Mouse (Mus musculus) adrenal gland, adult 2 months (tissue): Measurements from ENCODE around the gene Aifm3. TPM values are rescaled to one million over a fixed set of nuclear protein-coding genes. Genes with fewer than 3 reads are reported as not detected.

Source experiments
- DNase-seq: peaks from one replicate; pipeline ENCODE4 v3.0.0; 2021
- long read RNA-seq: library from polyadenylated mRNA; stranded (forward); transcript quantifications from one replicate; pipeline ENCODE4 v2.0.0, GENCODE M21; 2021
- polyA plus RNA-seq: library from polyadenylated mRNA; depleted of rRNA; stranded (reverse); fragments of >200 nt; gene quantifications from 2 replicates; pipeline ENCODE4 v1.2.3, GENCODE M21; 2012; rRNA removed
- total RNA-seq, 2 experiments: library from RNA; stranded (reverse); gene quantifications; 2 replicates each; pipeline ENCODE4 v1.2.3; 2021

The Aifm3 gene
- total RNA-seq (1 to 10 TPM; 6.1 to 9.0 TPM), polyA plus RNA-seq (10.2 and 13.8 TPM in 2 replicates)
- long read RNA-seq, partial matches to known transcripts, result 1 of 6 reads
- long read RNA-seq, other reads (novel, unspliced or antisense), result 2 of 6 reads

- peak; percentile 72 for DNase-seq
Observed at GRCm38 (mm10) chr16:17489469-17490111, at the start of gene Aifm3. Aifm3 (plus strand) TSS chr16:17489611.

GRCm38 (mm10) chr16:17451541-17452372, 37.7 kb upstream of the Aifm3 start, which contains the start of gene Crkl:
Crkl (plus strand) TSS chr16:17451987.
- DNase-seq, result peak; percentile 99

- DNase-seq, result no peak
Observed at GRCm38 (mm10) chr16:17452373-17452715, 37.1 kb upstream of the Aifm3 start.

- no peak for DNase-seq
Observed at GRCm38 (mm10) chr16:17456901-17457300, 32.5 kb upstream of the Aifm3 start.

- DNase-seq, result no peak
Observed at GRCm38 (mm10) chr16:17460254-17460653, 29.2 kb upstream of the Aifm3 start.

- no peak for DNase-seq
Observed at GRCm38 (mm10) chr16:17461596-17461995, 27.8 kb upstream of the Aifm3 start.

- no peak for DNase-seq
Observed at GRCm38 (mm10) chr16:17463184-17463583, 26.2 kb upstream of the Aifm3 start.

- no peak for DNase-seq
Observed at GRCm38 (mm10) chr16:17466875-17467663, 22.3 kb upstream of the Aifm3 start.

GRCm38 (mm10) chr16:17472498-17472897, 16.9 kb upstream of the Aifm3 start:
- no peak for DNase-seq

GRCm38 (mm10) chr16:17474091-17474490, 15.3 kb upstream of the Aifm3 start:
- DNase-seq, result peak; percentile 34

- no peak for DNase-seq
Observed at GRCm38 (mm10) chr16:17474761-17475160, 14.7 kb upstream of the Aifm3 start.

GRCm38 (mm10) chr16:17475326-17475725, 14.1 kb upstream of the Aifm3 start:
- DNase-seq, result no peak

- no peak for DNase-seq
Observed at GRCm38 (mm10) chr16:17478331-17478943, 11.0 kb upstream of the Aifm3 start.

GRCm38 (mm10) chr16:17481465-17481864, 7.9 kb upstream of the Aifm3 start:
- no peak for DNase-seq

GRCm38 (mm10) chr16:17486505-17486904, 2.9 kb upstream of the Aifm3 start:
- peak; percentile 39 for DNase-seq

GRCm38 (mm10) chr16:17488478-17489468, 638 bp upstream of the Aifm3 start:
- peak; percentile 76 for DNase-seq

- DNase-seq, result no peak
Observed at GRCm38 (mm10) chr16:17491154-17491553, 1.7 kb downstream of the Aifm3 start.

- no peak for DNase-seq
Observed at GRCm38 (mm10) chr16:17491896-17492561, 2.6 kb downstream of the Aifm3 start.

GRCm38 (mm10) chr16:17496499-17497305, 7.3 kb downstream of the Aifm3 start:
- DNase-seq, result peak; percentile 41
